Mouse (Mus musculus) testis, adult 2 months (tissue): ENCODE measurements around the gene Asb13. TPM values are rescaled to one million over a fixed set of nuclear protein-coding genes. Genes with fewer than 3 reads are reported as not detected.

Source experiments
- H3K27ac ChIP-seq: fragments of 200-500 bp; 2 replicates; pipeline ENCODE4 v1.5.1; 2012; ENCODE audit warnings: low read depth, low read length; ENCODE audit not compliant: control insufficient read depth, insufficient read depth
- H3K27me3 ChIP-seq: fragments of 200-500 bp; 2 replicates; pipeline ENCODE4 v1.6.1; 2012; ENCODE audit warnings: mild to moderate bottlenecking, low read length, moderate library complexity; ENCODE audit not compliant: control insufficient read depth, insufficient read depth
- H3K36me3 ChIP-seq: fragments of 200-500 bp; 2 replicates; pipeline ENCODE4 v1.6.1; 2012; ENCODE audit warnings: mild to moderate bottlenecking, low read length; ENCODE audit not compliant: control insufficient read depth, insufficient read depth
- H3K4me1 ChIP-seq: fragments of 200-500 bp; 2 replicates; pipeline ENCODE4 v1.6.1; 2012; ENCODE audit warnings: low read length; ENCODE audit not compliant: control insufficient read depth, insufficient read depth
- H3K4me3 ChIP-seq: fragments of 200-500 bp; 2 replicates; pipeline ENCODE4 v1.5.1; 2012; ENCODE audit warnings: low read depth, mild to moderate bottlenecking, low read length, moderate library complexity, mixed read lengths; ENCODE audit not compliant: control insufficient read depth
- CTCF ChIP-seq: fragments of 200-500 bp; IDR thresholded peaks from 2 replicates; pipeline ENCODE4 v1.5.1; 2012; ENCODE audit warnings: low read depth, mild to moderate bottlenecking, inconsistent platforms, low read length, moderate library complexity; ENCODE audit not compliant: control insufficient read depth, insufficient read depth, insufficient replicate concordance
- POLR2A ChIP-seq: fragments of 200-500 bp; IDR thresholded peaks from 2 replicates; pipeline ENCODE4 v1.6.1; 2012; ENCODE audit warnings: low read depth, mild to moderate bottlenecking, inconsistent platforms, low read length, moderate library complexity; ENCODE audit not compliant: control insufficient read depth
- polyA plus RNA-seq: library from polyadenylated mRNA; depleted of rRNA; stranded (reverse); fragments of >200 nt; gene quantifications from 2 replicates; pipeline ENCODE4 v1.2.3, GENCODE M21; 2012

Gene Asb13
- polyA plus RNA-seq, 1 experiment: 0.46 TPM

DNA sequence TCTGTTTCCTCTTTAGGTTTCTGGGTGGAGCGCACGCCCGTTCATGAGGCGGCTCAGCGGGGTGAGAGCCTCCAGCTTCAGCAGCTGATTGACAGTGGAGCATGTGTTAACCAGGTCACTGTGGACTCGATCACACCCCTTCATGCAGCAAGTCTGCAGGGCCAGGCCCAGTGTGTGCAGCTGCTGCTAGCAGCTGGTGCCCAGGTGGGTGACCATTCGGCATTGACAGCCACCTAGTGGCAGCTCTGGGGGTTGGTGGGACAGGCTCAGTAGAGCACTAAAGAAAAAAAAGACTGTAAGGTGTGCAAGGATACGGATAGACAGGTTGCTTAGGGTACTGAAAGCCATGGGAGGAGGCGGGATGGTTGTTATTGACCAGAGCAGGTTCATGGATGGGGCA, 8.2 kb downstream of the Asb13 start:
- no peak overlapping the region for H3K27ac ChIP-seq

DNA sequence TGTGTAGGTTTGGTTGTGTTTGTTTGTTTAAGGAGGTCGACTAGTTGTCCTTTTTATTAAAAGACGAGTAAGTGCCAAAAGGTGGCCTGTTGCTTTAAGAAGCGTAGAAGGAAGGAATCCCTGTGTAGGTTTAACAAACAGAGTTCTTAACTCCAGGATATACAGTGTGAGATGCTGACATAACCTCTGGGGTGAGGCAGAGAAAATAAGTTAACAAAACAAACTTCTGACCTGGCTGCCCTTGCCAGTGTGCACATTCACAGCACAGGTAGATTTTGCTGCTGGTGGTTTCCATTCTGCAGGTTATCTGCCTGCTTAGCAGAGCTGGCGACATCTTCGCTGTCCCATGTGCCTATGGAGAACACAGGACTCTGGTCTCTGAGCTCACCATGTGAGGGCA, 8.7 kb downstream of the Asb13 start:
- no peaks in the 10 kb centered on the region for H3K4me1 ChIP-seq
- H3K36me3 ChIP-seq: no peaks in the 10 kb centered on the region
- TF ChIP-seq POLR2A (no peak), CTCF (no peak)
- H3K27me3 ChIP-seq: no peaks in the 10 kb centered on the region
- no peak overlapping the region for H3K27ac ChIP-seq
- H3K4me3 ChIP-seq: no peak overlapping the region

More for the DNA sequence above, 8.2 kb downstream of the Asb13 start:
- H3K4me3 ChIP-seq: no peak overlapping the region
- H3K27me3 ChIP-seq: no peaks in the 10 kb centered on the region
- TF ChIP-seq POLR2A (no peak), CTCF (0 out of 2 replicates have a peak, but pooled peaks have one; percentile 23)
- H3K36me3 ChIP-seq: no peaks in the 10 kb centered on the region
- no peaks in the 10 kb centered on the region for H3K4me1 ChIP-seq

DNA sequence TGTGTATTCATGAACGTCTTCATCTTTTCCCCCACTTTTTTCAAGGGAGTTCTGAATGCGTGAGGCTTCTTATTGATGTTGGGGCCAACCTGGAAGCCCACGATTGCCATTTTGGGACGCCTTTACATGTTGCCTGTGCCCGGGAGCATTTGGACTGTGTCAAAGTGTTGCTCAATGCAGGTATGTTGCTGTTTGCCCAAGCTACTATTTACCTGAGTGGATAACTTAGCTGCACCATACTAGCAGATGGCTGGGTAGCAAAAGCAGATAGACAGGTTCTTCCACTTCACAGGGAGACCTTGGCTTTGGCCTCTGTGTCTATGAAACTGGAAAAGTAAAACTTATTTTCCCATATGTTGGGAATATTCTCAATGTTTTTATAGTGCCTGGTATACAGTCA, 11.0 kb downstream of the Asb13 start:
- H3K36me3 ChIP-seq: no peaks in the 10 kb centered on the region
- TF ChIP-seq POLR2A (no peak), CTCF (no peak)
- no peak overlapping the region for H3K27ac ChIP-seq
- no peaks in the 10 kb centered on the region for H3K27me3 ChIP-seq
- no peak overlapping the region for H3K4me3 ChIP-seq
- H3K4me1 ChIP-seq: no peaks in the 10 kb centered on the region

DNA sequence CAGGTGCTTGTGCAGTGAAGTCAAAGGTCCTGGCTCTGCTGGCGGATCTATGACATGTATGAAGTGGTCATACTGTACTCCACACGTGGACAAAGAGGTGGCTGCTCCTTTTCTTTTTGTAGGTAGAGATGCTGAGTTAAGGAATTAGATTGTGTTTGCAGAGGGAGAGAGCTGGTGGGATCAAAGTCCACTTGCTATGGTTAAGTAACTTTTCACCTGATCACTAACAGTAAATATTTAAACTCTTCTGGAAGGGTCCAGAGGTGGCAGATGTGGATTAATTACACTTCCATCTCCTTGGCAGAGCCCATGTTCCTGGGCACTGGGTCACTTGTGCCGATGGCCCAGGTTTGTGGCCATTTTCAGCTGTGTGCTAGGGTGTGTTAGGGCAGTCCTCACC, 12.1 kb downstream of the Asb13 start:
- TF ChIP-seq CTCF: no peak
- no peak for TF ChIP-seq POLR2A
- Histone ChIP-seq H3K4me1 (no peaks in the 10 kb centered on the region), H3K27ac (no peak overlapping the region), H3K36me3 (no peaks in the 10 kb centered on the region), H3K4me3 (no peak overlapping the region), H3K27me3 (no peaks in the 10 kb centered on the region)

DNA sequence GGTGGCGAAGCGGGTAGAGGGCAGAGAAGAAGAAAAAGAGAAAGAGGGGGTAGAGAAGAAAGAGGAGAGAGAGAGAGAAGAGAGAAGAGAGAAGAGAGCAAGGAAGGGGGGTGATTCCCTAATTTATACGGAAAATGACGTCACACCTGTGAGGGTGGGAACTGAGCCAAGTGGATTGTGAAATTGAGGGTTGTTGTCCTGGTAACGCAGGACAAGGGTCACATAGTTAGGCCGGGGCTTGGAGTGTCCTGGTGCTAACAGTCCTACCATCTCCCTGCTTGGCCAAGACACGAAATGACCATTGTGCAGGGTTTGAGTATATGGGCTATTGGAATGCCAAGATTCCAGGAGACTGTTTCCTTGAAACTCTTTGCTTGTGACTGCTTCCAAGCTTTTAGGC, 12.7 kb downstream of the Asb13 start:
- H3K4me3 ChIP-seq: no peak overlapping the region
- H3K4me1 ChIP-seq: no peaks in the 10 kb centered on the region
- H3K36me3 ChIP-seq: no peaks in the 10 kb centered on the region
- TF ChIP-seq CTCF (no peak), POLR2A (no peak)
- no peaks in the 10 kb centered on the region for H3K27me3 ChIP-seq
- H3K27ac ChIP-seq: no peak overlapping the region

DNA sequence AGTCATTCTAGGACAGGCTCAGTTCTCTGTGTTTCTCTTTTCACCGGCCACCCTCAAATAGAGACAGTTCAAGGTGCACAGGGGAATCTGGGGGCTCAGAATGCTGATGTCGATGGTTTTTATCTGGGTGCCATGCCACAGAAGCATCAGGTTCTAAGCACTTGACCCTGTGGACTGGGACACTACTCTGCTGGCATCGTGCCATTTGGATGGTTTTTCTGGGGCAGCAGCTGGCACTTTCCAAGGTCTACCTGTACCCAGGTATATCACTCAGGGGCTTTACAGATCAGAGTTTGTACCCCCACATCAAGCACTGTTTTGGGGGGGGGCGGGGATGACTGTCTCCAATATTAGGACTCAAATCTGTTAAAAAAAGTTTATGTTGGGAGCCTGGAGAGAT, 16.7 kb downstream of the Asb13 start:
- no peaks in the 10 kb centered on the region for H3K36me3 ChIP-seq
- H3K4me1 ChIP-seq: no peaks in the 10 kb centered on the region; the same call in 1 of the 2 replicates
- no peak overlapping the region for H3K4me3 ChIP-seq
- no peak overlapping the region for H3K27ac ChIP-seq
- TF ChIP-seq CTCF (no peak), POLR2A (no peak)
- no peaks in the 10 kb centered on the region for H3K27me3 ChIP-seq

DNA sequence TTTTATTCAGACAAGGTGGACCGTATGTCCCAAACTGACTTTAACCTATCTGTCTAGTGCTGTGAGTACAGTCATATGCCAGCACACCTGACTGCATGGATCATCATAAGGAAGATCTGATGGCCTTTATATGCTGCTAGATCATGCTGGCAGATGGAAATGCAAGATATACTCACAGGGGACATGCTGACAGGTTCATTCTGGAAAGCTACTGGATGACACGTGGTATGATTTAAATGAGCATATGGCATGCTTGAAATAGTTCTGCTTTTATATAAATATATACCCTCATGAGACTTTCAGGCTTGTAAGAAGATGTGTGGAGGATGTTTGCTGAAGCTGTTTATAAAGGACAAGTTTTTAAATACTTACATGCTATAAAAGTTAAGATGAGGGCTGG, 20.6 kb downstream of the Asb13 start:
- H3K4me1 ChIP-seq: no peaks in the 10 kb centered on the region; the same call in 1 of the 2 replicates
- H3K36me3 ChIP-seq: no peaks in the 10 kb centered on the region
- TF ChIP-seq CTCF (no peak), POLR2A (no peak)
- no peaks in the 10 kb centered on the region for H3K27me3 ChIP-seq
- H3K27ac ChIP-seq: no peak overlapping the region
- H3K4me3 ChIP-seq: no peak overlapping the region
